8 mouse cellular contexts compared by ENCODE assay signal in genomic region chr7:73552054-73552750, GRCm38 (mm10). TPM values are rescaled to one million over a fixed set of nuclear protein-coding genes. Genes with fewer than 3 reads are reported as not detected.
DNase-seq lines count a peak whose midpoint lies in the region; ATAC-seq lines count a peak whose summit lies in the region.

No protein-coding gene starts in this region.

- ATAC-seq in erythroid progenitor cell, adult 5-6 weeks (replicated peaks; ENCODE audit: low FRiP score, poor library complexity, severe bottlenecking), result peak; percentile 81
- no peak for ATAC-seq in limb, embryonic 13.5 days (ENCODE audit: low FRiP score, low read depth)
- no peak for ATAC-seq in neural tube, embryonic 15.5 days (ENCODE audit: low FRiP score)

- H3K4me3 ChIP-seq in limb, embryonic 13.5 days, result peak overlapping the region; percentile 10; the same call in 1 of the 2 replicates
- peak overlapping the region; percentile 11 for H3K4me3 ChIP-seq in neural tube, embryonic 15.5 days (replicated peaks)

- peaks cover 26% of the 10 kb centered on the region for H3K36me3 ChIP-seq in limb, embryonic 13.5 days
- peaks cover 11% of the 10 kb centered on the region for H3K36me3 ChIP-seq in neural tube, embryonic 15.5 days

- H3K4me1 ChIP-seq in limb, embryonic 13.5 days, result peaks cover 22% of the 10 kb centered on the region
- peaks cover 24% of the 10 kb centered on the region for H3K4me1 ChIP-seq in neural tube, embryonic 15.5 days

- no peak overlapping the region for H3K27ac ChIP-seq in limb, embryonic 13.5 days
- no peak overlapping the region for H3K27ac ChIP-seq in neural tube, embryonic 15.5 days (replicated peaks)

- H3K9me3 ChIP-seq in limb, embryonic 13.5 days, result no peaks in the 10 kb centered on the region
- no peaks in the 10 kb centered on the region for H3K9me3 ChIP-seq in neural tube, embryonic 15.5 days (replicated peaks)

- DNase-seq in thymus, postnatal 14 days, result peak; percentile 3
- DNase-seq in thymus, postnatal 0 days (ENCODE audit: low spot score), result no peak
- DNase-seq in kidney, postnatal 10 days, result no peak
- no peak for DNase-seq in natural killer cell, adult 2 months (ENCODE audit: low spot score in 2 of 2)
- no peak for DNase-seq in left cerebral cortex, postnatal 14 days (ENCODE audit: low spot score in 2 of 2)

- peak overlapping the region; percentile 41 for H3K4me2 ChIP-seq in limb, embryonic 13.5 days (replicated peaks)
- peak overlapping the region; percentile 50 for H3K4me2 ChIP-seq in neural tube, embryonic 15.5 days

- no peaks in the 10 kb centered on the region for H3K27me3 ChIP-seq in limb, embryonic 13.5 days
- no peaks in the 10 kb centered on the region for H3K27me3 ChIP-seq in neural tube, embryonic 15.5 days (replicated peaks)

- intact Hi-C loops in left cerebral cortex, postnatal 14 days (cut with DNase I), result no loop called here

- WGBS in limb, embryonic 13.5 days, result 83% methylated on average over 7 of the region's 7 CpGs
- 60% methylated on average over 7 of the region's 7 CpGs for WGBS in neural tube, embryonic 15.5 days

- H3K9ac ChIP-seq in limb, embryonic 13.5 days, result no peak overlapping the region; the same call in 1 of the 2 replicates
- 0 out of 2 replicates have a peak overlapping the region, but pooled peaks have one; percentile 21 for H3K9ac ChIP-seq in neural tube, embryonic 15.5 days (replicated peaks)

RNA-seq across cellular contexts. Expression of gene Chd2, which starts 10.6 kb away (rescaled TPM):
- 52.6 and 64.2 TPM in 2 replicates for polyA plus RNA-seq in thymus, postnatal 0 days (2015; fragmentation: Nextera tagmentation; extraction: Ambion mirVana)
- total RNA-seq in erythroid progenitor cell, adult 5-6 weeks (2015; ENCODE audit: low replicate concordance), result 63.1 and 106 TPM in 2 replicates
- total RNA-seq in erythroid progenitor cell, adult 5-6 weeks (2017; ENCODE audit: low replicate concordance), result 179 and 206 TPM in 2 replicates
- 62.5 and 66.3 TPM in 2 replicates for polyA plus RNA-seq in limb, embryonic 13.5 days (2015; fragmentation: Nextera tagmentation; extraction: Ambion mirVana)
- polyA plus RNA-seq in neural tube, embryonic 15.5 days (2015; fragmentation: Nextera tagmentation; extraction: Ambion mirVana), result 31.2 and 39.3 TPM in 2 replicates
- total RNA-seq in left cerebral cortex, postnatal 14 days (2021), result 10 to 100 TPM; 39.0 to 43.9 TPM
